Mouse (Mus musculus) frontal cortex, adult (tissue): ENCODE measurements around the gene Fam222a.

Experiments used
- ATAC-seq: cut with Nextera tagmentation; 2 replicates; pipeline ENCODE4 v1.9.2; 2017; ENCODE audit warnings: mild to moderate bottlenecking, moderate library complexity, mixed read lengths; ENCODE audit not compliant: low TSS enrichment

Gene Fam222a

DNA sequence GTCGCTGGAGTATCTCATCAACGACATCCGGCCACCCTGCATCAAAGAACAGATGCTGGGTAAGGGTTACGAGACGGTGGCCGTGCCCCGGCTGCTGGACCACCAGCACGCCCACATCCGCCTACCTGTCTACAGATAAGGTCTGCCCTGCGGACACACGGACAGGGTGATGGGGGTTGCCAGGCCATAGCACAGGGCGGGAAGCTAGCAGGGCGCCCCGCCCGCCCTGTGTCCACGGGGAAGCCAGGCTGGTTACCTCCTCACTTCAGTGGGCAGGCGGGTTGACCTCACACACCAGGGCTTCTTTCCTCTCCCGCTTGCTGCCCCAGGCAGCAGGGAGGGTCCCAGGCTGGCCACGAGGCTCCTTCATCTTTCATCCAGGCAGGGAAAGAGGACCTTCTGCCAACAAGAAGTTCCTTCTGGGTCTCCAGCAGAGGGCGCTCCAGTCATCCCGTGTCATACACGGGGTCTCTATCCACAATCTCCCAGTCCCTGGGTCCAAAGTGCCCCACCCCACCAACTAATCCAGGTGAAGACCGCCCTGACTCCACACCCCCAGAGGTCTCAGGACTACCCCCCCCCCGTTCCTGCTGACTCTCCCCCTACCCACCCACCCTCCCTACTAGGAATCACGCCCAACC is 44.3 kb downstream of the Fam222a start:
- no peak for ATAC-seq

DNA sequence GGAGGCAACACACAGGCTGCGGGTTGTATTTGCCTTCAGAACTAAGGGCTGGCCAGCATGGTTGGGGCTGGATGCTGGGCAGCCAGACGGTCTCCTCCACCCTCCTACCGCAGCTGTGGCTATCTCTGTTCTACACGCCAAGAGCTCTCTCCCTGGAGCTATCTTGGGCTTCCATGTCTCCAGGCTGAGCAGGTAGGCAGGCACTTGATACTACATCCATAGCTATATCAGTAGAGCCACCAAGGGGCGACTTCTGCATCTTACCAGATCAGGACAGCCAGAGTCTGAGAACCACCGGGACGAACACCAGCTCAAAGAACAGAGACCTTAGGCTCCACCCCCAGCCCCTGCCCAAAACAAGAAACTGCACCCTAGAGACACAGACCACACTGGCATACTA is 47.0 kb downstream of the Fam222a start:
- ATAC-seq = no peak

DNA sequence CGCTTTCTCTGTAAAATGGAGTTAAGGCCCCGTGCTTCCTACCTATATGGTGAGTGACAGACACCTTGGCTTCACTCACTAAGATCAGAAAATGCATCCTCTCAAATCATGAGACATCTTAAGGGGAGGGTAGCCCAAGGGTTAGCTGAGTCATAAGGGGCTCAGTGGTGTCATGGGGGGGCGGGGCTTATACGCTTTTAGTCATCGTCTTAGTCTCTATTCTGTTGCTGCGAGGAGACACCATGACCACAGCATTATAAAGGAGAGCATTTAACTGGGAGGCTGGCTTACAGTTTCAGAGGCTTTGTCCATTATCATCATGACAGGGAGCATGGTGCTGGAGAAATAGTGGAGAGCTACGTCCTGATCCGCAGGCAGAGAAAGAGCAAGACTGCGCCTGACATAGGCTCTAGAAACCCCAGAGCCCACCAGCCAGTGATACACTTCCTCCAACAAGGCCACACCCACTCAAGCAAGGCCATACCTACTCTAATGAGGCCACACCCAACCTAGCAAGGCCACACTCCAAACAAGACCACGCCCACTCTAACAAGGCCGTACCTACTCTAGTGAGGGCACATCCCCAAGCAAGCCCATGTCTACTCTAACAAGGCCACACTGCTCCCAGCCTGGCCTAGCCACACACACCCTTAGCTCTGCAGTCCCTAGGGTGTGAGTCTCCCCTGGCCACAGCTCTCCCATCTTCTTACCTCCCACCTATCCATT is 48.7 kb downstream of the Fam222a start:
- no peak for ATAC-seq

DNA sequence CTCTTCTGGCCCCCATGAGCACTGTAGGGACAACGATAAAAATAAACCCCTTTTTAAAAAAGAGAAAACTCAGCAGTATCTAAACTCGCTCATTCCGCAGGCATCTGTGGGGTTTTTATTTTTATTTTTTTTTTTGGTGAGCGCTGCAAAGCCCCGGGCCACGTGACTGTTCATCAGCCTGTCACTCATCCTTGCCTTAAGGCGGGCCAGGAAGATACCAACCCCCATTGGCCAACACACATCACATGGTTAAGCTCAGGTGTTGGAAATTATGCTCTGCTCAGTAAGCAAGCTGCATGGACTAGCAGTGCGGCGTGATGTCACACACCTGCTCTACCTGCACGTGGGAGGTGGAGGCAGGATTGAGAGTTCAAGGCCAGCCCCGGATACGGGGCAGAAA is 50.0 kb downstream of the Fam222a start:
- ATAC-seq = no peak

DNA sequence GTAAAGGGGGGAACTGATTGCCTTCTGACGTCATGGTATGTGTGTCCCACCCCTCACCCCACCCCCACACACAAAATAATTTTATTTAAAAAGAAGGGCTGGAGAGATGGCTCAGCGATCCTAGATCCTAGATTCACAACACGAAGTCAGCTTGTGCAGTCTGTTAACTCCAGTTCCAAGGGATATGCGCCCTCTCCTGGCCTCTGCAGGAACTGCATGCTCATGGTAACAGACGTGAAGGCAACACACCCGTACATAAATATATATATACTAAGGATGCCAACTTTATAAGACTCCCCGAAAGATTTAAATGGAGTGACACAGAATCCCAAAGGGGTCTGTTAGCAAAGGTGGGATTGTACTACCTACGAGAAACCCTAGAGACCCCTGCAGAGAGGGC is 51.0 kb downstream of the Fam222a start:
- no peak for ATAC-seq

DNA sequence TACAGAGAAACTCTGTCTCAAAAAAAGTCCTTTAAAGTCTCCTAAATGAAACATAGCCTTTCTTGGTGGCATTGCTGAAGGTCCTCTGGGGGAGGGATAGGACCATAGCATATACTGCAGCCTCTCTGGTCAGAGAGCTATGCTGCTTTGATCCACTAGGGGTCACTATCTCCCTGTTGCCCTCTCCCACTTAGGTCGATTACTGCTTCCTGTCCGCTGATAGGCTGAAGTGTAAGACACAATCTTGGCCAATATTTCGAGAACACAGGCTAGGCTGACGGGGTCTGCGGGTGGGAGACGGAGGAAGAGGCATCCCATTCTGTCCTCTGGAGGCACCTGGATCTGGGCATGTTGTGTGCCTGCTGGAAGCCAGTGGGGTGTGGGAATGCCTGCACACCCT is 52.5 kb downstream of the Fam222a start:
- no peak for ATAC-seq

DNA sequence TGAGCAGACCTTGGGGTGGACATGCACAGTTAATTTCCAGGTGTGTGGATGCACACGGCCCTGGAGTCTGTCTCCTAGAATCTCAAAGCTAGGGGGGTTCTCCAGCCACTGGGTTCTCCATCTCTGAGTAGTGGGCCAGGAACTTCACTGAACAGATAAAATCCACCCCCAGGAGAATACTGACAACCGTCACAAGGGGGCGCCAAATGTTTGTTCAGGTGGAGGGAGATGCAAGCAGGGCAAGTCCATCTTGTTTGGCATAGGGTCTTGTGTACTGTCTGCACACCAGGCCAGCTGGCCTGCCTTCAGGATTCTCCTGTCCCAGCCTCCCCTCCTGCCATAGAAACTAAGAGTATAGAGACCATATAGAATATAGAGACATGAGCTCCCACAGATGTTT is 57.8 kb downstream of the Fam222a start:
- no peak for ATAC-seq

DNA sequence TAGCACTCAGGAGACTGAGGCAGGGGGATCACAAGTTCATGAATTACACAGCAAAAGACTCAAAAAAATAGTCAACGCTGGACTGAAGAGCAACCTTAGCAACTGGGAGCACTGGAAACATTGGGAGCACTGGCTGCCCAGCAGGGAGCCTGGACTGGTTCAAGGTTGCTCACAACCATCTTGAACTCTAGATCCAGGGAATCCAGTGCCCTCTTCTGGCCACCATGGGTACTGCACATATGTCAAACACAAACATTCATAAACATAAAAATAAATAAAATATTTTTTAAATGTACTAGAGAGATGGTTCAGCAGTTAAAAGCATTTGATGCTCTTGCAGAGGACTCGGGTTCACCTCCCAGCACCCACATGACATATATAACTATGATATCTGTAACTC is 63.5 kb downstream of the Fam222a start:
- no peak for ATAC-seq

DNA sequence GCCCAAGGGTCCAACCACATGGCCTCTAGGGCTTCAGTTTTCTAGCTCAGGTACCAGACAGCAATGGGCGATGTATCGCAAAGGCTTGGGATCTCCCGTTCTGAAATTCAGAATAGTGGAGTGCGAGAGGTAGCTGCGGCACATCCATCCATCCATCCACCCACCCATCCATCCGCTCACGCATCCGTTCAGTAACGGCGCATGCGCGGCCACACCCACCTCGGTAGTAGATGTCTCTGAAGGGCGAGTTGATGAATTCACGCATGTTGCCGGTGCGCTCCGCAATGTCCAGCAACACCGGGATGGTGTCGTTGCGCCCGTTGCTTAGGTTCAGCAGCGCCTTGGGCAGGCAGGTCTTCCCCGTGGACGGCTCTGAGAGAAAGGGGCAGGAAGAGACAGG is 68.3 kb downstream of the Fam222a start:
- no peak for ATAC-seq

DNA sequence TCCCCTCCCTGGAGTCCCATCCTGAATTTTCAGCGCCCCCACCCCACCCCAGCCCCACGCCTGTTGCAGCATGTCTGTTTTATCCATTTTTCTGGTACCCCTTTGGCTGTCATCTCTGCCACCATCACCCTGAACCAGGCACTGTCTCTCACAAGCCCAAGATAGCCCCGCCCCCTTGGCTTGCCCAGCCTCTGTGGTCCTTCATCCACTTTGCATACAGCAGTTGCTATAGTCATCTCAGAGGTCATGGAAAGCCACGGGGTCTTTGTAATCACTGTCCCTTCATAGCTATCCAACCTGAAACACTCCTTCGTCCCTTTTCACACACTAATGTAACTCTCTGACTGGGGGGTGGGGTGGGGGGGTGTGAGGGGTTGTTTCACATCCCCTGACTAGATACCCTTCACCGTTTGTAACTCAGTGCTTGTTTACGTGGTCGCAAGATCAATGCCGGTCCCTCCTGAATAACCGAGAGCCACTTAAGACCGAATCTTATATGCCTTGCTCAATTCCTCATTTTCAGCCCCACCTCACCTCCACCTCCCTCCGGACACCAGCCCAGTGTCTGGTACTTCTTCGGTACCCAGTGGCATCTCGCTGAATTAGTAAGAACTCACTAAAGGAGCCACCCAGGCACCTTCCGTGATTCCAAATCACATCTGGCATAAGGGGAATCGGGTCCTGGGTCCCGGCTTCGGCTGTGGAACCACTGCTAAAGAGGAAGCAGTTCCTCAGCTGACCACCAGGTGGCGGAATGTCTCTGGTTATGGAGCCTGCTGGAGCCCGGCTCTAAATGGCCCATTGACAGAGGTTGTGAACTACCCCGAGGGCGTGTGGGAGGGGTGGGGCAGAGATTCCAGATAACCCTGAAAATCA is 71.2 kb downstream of the Fam222a start:
- peak; percentile 69 for ATAC-seq

DNA sequence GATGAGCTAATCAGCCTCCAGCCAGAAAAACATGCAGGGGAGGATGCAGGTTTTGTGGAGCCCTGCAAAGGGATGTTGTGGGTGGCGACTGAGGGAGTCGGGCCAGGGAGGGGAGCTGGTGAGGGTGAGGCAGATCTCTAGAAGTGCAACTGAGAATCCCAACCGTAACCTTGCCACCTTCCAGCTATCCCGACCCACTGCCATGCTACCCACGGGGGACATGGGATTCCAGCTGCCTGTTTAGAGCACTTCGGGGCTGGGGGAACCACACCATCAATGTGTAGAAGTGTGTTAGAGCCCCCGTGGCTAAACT is 71.8 kb downstream of the Fam222a start:
- ATAC-seq = peak; percentile 50; the same call in 1 of the 2 replicates

DNA sequence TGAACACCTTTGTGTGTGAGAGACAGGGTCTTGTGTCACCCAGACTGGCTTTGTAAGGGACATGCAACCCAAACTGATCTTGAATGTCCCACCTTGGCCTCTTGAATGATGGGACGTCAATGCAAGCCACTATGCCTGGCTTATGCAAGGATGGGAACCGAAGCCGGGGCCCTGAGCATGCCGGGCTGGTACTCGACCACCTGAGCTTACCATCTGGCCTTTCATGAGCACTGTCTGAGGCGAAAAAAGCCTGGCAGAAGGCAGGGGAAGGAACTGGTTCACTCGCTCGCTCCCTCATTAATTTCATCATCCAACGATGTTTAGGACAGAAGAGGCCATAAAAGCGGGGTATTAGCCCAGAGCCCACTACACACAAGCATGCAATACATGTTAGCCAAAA is 73.0 kb downstream of the Fam222a start:
- ATAC-seq = no peak

DNA sequence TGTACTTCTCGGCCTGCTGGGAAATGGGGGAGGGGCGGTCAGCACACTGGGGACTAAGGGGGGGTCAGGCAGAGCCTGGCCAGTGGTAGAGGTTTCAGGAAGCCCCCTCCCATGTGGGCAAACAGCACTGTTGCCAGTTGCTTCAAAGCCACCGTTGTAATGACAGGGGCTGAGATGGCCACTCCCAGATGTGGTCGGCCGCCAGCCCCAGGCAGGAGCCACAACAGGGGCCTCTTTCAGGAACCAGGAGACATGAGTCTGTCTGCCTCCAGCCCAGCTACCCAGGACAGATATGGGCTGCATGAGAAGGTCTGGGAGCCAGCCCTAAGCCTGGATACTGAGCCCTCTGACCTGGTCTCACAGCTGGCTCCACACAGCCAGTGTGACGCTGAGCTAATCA is 77.1 kb downstream of the Fam222a start:
- no peak for ATAC-seq

DNA sequence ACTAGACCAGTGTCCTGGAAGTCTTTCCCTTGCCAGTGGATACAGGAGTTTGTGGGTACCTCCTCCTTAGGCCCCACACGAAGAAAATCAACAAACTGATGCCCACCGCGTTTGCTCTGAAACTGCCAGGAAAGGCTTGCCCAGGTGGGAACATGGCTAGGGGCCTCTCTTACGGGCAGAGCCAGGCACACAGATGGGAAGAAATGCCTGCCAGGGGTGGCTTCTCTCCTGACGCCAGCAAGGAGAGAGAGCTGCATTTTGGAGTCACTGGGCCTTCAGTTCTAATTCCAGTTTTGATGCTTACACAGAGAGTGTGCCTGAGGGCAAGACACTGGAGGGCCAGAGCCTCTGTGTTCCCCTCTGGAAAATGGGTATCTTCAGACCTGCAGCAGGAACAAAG is 78.1 kb downstream of the Fam222a start:
- no peak for ATAC-seq

DNA sequence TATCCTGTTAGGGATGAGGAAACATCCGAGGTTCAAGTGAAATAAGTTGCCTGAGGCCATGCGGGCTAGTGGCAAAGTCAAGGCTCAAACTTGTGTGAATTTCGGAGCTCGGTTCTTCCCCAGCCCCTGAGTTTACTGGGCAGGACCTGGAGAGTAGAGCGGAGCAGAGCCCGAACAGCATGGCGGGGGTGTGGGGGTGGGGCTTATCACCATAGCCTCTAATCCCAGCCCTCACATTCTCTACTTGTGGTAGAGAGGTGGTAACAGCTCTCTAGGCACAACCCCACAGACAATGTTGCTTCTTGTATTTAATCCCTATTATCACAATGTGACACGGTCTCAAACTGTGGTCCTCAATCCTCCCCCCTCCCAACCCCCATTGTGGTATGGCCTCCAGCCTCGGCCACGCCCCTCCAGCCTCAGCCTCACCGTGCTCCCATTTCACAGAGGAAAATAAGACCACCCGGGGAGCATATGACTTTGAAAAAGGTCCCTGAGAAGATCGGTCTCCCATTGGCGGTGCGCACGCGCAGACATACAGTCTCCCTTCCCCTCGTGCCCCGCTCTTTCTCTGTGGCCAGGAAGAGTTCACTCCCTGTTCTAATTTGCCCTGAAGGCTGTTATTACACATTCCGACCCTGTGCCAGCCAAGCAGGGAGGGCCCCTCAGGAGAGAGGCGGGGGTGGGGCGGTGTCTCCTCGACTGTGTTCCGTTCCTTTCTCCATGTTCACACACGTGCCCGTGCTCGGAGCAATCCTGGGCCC is 79.6 kb downstream of the Fam222a start:
- ATAC-seq = peak; percentile 41; the same call in 1 of the 2 replicates

DNA sequence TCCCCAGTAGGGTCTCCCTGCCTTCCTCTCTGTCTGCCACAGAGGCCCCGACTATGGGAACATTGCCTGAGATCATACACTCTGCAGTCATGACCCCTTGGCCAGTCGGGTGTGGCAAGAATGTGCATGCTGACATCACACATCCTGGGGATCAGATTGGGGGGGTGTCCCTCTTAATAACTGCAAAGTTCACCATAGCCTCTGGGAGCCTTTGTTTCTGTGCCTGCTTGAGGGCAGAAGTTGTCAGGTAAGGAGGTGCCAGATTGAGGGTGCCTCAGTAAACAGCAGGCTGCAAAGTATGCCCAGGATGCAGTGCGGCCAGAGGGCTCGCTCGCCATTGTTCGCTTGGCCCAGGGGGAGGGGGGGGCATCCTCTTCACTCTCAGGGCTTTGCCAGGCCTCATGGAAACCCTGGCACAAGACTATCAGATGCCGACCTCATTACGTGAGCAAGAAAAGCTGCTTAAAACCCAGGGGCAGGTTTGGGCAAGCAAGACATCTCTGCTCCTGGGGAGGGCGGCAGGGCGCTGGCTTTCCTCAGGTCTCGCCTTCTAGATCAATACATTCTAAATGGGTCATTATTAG is 81.0 kb downstream of the Fam222a start:
- no peak for ATAC-seq

DNA sequence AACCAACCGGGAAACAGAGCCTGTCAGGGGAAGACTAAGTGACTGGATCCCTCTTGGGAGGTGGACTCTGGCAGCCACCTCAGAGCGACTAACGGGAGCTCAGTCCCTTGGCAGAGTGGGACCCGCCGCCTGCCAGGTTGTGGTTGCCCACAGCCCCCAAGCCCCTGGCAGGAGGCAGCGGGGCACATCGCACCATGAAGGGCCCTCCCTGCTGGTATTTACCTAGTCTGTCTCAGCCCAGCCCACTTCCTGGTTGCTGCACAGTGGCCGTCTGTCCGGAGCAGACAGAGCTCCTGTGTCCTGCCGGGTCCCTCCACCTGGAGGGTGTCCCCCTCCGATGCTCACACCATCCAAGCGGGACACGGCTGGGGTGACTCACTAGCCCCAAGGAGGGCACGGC is 83.2 kb downstream of the Fam222a start:
- ATAC-seq = no peak

DNA sequence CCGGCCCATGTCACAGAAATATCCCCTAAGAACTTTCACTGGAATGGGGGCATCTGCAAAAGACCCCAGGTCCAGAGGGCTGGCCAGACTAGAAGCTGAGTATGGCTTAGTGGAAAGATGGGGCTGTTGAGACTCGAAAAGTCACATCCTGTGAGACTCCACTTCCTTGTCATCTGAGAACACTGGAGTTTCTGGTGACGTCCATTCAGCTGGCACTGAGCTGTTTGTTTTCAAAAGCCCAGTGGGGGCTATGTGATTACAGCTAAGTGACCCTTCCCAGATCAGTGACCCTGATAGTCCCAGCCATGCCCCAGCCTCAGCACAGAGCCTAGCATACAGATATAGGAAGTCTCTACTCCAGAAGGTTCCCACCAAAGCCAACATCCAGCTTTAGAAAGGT is 83.6 kb downstream of the Fam222a start:
- no peak for ATAC-seq

DNA sequence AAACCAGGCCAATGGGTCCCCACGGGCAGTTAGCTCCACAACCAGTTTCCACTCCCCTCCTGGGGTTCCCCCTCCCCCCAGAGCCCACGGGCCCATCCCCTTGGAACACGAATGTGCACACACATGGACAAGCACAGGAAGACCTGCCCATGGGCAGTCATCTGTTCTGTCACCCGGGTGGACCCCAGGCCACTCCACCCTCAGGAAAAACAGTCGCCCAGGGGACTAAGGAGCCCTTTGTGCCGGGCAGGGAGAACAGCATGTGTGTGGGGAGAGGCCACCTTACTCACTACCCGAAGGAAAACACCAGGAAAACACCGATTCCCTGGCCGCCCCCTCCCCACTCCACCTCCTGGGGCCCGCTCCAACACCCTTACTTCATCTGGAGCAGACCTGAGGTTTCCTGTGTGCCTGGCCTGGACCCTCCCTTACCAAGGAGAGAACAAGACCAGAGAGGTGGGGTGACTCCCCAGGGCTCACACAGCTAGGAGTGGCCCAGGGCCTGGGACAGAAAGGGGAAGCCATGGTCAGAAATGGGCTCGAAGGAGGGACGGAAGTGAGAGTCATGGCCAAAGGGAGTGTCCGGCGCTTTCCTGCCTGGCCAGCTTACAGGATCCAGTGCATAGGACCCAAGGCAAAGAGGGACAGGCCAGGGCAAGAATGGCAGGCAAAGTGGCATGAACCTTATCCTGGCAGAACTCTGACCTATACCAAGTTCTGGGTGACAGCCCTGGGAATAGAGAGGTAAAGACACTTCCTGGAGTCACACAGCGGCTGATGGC is 86.0 kb downstream of the Fam222a start:
- no peak for ATAC-seq

DNA sequence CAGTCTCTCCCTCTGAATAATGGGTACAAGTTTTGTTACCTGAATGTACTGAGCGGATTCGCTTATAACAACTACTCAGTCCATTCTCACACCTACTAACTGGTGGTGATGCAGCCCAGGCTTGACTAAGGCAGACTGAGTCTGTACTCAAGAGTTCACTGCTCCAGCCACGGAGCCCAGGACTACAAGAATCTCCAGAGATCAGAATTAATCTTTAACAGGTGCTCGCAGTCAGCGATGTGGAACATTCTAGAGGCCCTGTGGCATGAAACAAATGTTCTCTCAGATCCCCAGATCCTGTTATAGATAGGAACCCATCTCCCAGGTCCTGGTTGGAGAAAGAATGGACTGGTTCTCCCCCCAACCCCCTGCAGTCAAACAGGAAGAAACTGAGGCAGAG is 87.9 kb downstream of the Fam222a start:
- no peak for ATAC-seq

DNA sequence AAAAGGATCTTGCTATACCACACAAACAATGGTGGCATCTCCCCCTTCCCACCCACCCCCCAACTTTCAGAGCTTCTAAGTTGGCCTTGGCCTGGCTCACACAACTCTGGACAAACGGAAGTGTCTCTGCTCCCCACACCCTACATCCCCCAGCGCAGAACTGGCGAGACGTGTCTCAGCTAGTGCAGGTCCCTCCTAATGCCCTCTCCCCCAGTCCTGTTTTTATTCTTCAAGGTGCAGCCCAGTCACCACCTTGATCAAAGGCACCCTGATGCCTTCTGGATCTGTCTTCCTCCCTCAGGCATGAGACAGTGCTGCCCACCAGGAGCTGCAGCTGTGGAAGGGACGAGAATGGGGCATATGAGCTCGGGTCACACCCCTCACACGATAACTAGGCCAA is 88.5 kb downstream of the Fam222a start:
- ATAC-seq = no peak
